Mouse (Mus musculus): ENCODE measurements around the gene Gm44502. TPM values are rescaled to one million over a fixed set of nuclear protein-coding genes. Genes with fewer than 3 reads are reported as not detected.
A peak's percentile ranks its signal among the peaks of the same experiment; 100 is the strongest.

The Gm44502 gene
- polyA plus RNA-seq, 1 experiment from 2014 or later: not detected

GRCm38 (mm10) chr15:89474596-89475292 is 45.2 kb upstream of the Gm44502 start:
- H3K36me3 ChIP-seq (replicated peaks; ENCODE audit: control insufficient read depth, insufficient read depth, low read depth, low read length): no peaks in the 10 kb centered on the region
- ATAC-seq (replicated peaks; ENCODE audit: insufficient number of reproducible peaks, low FRiP score, low TSS enrichment, low read depth) (no peak), DNase-seq (ENCODE audit: low spot score) (no peak)
- WGBS: 90% methylated on average over 19 of the region's 19 CpGs
- H3K27me3 ChIP-seq (ENCODE audit: control insufficient read depth, insufficient read depth, low read length): no peaks in the 10 kb centered on the region
- no peak overlapping the region for H3K27ac ChIP-seq (replicated peaks; ENCODE audit: low read depth, low read length)
- H3K9ac ChIP-seq (replicated peaks; ENCODE audit: low read length): no peak overlapping the region
- no peak overlapping the region for H3K4me3 ChIP-seq (ENCODE audit: low read depth, low read length)
- no peaks in the 10 kb centered on the region for H3K9me3 ChIP-seq (replicated peaks; ENCODE audit: control insufficient read depth, low read length)
- H3K4me2 ChIP-seq (ENCODE audit: low read depth, low read length): no peak overlapping the region
- H3K4me1 ChIP-seq (ENCODE audit: control insufficient read depth, insufficient read depth, low read length): no peaks in the 10 kb centered on the region

- Histone ChIP-seq H3K36me3 (replicated peaks; ENCODE audit: control insufficient read depth, insufficient read depth, low read depth, low read length) (no peaks in the 10 kb centered on the region), H3K4me3 (ENCODE audit: low read depth, low read length) (no peak overlapping the region), H3K4me1 (ENCODE audit: control insufficient read depth, insufficient read depth, low read length) (no peaks in the 10 kb centered on the region), H3K4me2 (ENCODE audit: low read depth, low read length) (no peak overlapping the region), H3K27me3 (ENCODE audit: control insufficient read depth, insufficient read depth, low read length) (no peaks in the 10 kb centered on the region), H3K9me3 (replicated peaks; ENCODE audit: control insufficient read depth, low read length) (no peaks in the 10 kb centered on the region), H3K9ac (replicated peaks; ENCODE audit: low read length) (no peak overlapping the region), H3K27ac (replicated peaks; ENCODE audit: low read depth, low read length) (no peak overlapping the region)
- ATAC-seq (replicated peaks; ENCODE audit: insufficient number of reproducible peaks, low FRiP score, low TSS enrichment, low read depth): no peak
- 92% methylated on average over 8 of the region's 8 CpGs for WGBS
- DNase-seq (ENCODE audit: low spot score): no peak
These were observed 44.4 kb upstream of the Gm44502 start for GRCm38 (mm10) chr15:89473921-89474320.

- H3K36me3 ChIP-seq (replicated peaks; ENCODE audit: control insufficient read depth, insufficient read depth, low read depth, low read length): no peaks in the 10 kb centered on the region
- WGBS: 81% methylated on average over 9 of the region's 9 CpGs
These were observed 43.9 kb upstream of the Gm44502 start for GRCm38 (mm10) chr15:89473370-89473769.

GRCm38 (mm10) chr15:89471476-89471875 is 42.0 kb upstream of the Gm44502 start:
- H3K4me3 ChIP-seq (ENCODE audit: low read depth, low read length): no peak overlapping the region
- no peak for DNase-seq (ENCODE audit: low spot score)
- no peak overlapping the region for H3K27ac ChIP-seq (replicated peaks; ENCODE audit: low read depth, low read length)
- no peaks in the 10 kb centered on the region for H3K9me3 ChIP-seq (replicated peaks; ENCODE audit: control insufficient read depth, low read length)
- H3K4me1 ChIP-seq (ENCODE audit: control insufficient read depth, insufficient read depth, low read length): no peaks in the 10 kb centered on the region
- H3K27me3 ChIP-seq (ENCODE audit: control insufficient read depth, insufficient read depth, low read length): no peaks in the 10 kb centered on the region
- H3K36me3 ChIP-seq (replicated peaks; ENCODE audit: control insufficient read depth, insufficient read depth, low read depth, low read length): no peaks in the 10 kb centered on the region
- WGBS: 93% methylated on average over 4 of the region's 4 CpGs
- H3K4me2 ChIP-seq (ENCODE audit: low read depth, low read length): no peak overlapping the region
- no peak for ATAC-seq (replicated peaks; ENCODE audit: insufficient number of reproducible peaks, low FRiP score, low TSS enrichment, low read depth)
- no peak overlapping the region for H3K9ac ChIP-seq (replicated peaks; ENCODE audit: low read length)

More at GRCm38 (mm10) chr15:89473370-89473769, 43.9 kb upstream of the Gm44502 start:
- Histone ChIP-seq H3K4me1 (ENCODE audit: control insufficient read depth, insufficient read depth, low read length) (no peaks in the 10 kb centered on the region), H3K4me2 (ENCODE audit: low read depth, low read length) (no peak overlapping the region), H3K27ac (replicated peaks; ENCODE audit: low read depth, low read length) (no peak overlapping the region), H3K9me3 (replicated peaks; ENCODE audit: control insufficient read depth, low read length) (no peaks in the 10 kb centered on the region), H3K9ac (replicated peaks; ENCODE audit: low read length) (no peak overlapping the region), H3K4me3 (ENCODE audit: low read depth, low read length) (no peak overlapping the region), H3K27me3 (ENCODE audit: control insufficient read depth, insufficient read depth, low read length) (no peaks in the 10 kb centered on the region)
- ATAC-seq (replicated peaks; ENCODE audit: insufficient number of reproducible peaks, low FRiP score, low TSS enrichment, low read depth) (no peak), DNase-seq (ENCODE audit: low spot score) (no peak)

GRCm38 (mm10) chr15:89468577-89468976 is 39.1 kb upstream of the Gm44502 start:
- Histone ChIP-seq H3K4me1 (ENCODE audit: control insufficient read depth, insufficient read depth, low read length) (no peaks in the 10 kb centered on the region), H3K9me3 (replicated peaks; ENCODE audit: control insufficient read depth, low read length) (no peaks in the 10 kb centered on the region), H3K4me3 (ENCODE audit: low read depth, low read length) (no peak overlapping the region), H3K9ac (replicated peaks; ENCODE audit: low read length) (no peak overlapping the region), H3K27me3 (ENCODE audit: control insufficient read depth, insufficient read depth, low read length) (no peaks in the 10 kb centered on the region), H3K27ac (replicated peaks; ENCODE audit: low read depth, low read length) (no peak overlapping the region), H3K36me3 (replicated peaks; ENCODE audit: control insufficient read depth, insufficient read depth, low read depth, low read length) (no peaks in the 10 kb centered on the region), H3K4me2 (ENCODE audit: low read depth, low read length) (no peak overlapping the region)
- DNase-seq (ENCODE audit: low spot score) (peak; percentile 68), ATAC-seq (replicated peaks; ENCODE audit: insufficient number of reproducible peaks, low FRiP score, low TSS enrichment, low read depth) (no peak)
- WGBS: 34% methylated on average over 2 of the region's 2 CpGs

- ATAC-seq (replicated peaks; ENCODE audit: insufficient number of reproducible peaks, low FRiP score, low TSS enrichment, low read depth) (peak; percentile 42; the same call in 1 of the 2 replicates), DNase-seq (ENCODE audit: low spot score) (peak; percentile 22)
- Histone ChIP-seq H3K9ac (replicated peaks; ENCODE audit: low read length) (no peak overlapping the region), H3K4me2 (ENCODE audit: low read depth, low read length) (no peak overlapping the region), H3K9me3 (replicated peaks; ENCODE audit: control insufficient read depth, low read length) (no peaks in the 10 kb centered on the region), H3K27me3 (ENCODE audit: control insufficient read depth, insufficient read depth, low read length) (no peaks in the 10 kb centered on the region), H3K36me3 (replicated peaks; ENCODE audit: control insufficient read depth, insufficient read depth, low read depth, low read length) (no peaks in the 10 kb centered on the region), H3K4me3 (ENCODE audit: low read depth, low read length) (no peak overlapping the region), H3K27ac (replicated peaks; ENCODE audit: low read depth, low read length) (no peak overlapping the region), H3K4me1 (ENCODE audit: control insufficient read depth, insufficient read depth, low read length) (no peaks in the 10 kb centered on the region)
- 18% methylated on average over 1 of the region's 1 CpGs for WGBS
These were observed 35.6 kb upstream of the Gm44502 start for GRCm38 (mm10) chr15:89465052-89465451.

- WGBS: 58% methylated on average over 5 of the region's 5 CpGs
- H3K4me1 ChIP-seq (ENCODE audit: control insufficient read depth, insufficient read depth, low read length): no peaks in the 10 kb centered on the region
- H3K9ac ChIP-seq (replicated peaks; ENCODE audit: low read length): no peak overlapping the region
- H3K9me3 ChIP-seq (replicated peaks; ENCODE audit: control insufficient read depth, low read length): no peaks in the 10 kb centered on the region
- H3K27ac ChIP-seq (replicated peaks; ENCODE audit: low read depth, low read length): no peak overlapping the region
- no peak overlapping the region for H3K4me2 ChIP-seq (ENCODE audit: low read depth, low read length)
- DNase-seq (ENCODE audit: low spot score): peak; percentile 24
- ATAC-seq (replicated peaks; ENCODE audit: insufficient number of reproducible peaks, low FRiP score, low TSS enrichment, low read depth): no peak
- no peak overlapping the region for H3K4me3 ChIP-seq (ENCODE audit: low read depth, low read length)
- no peaks in the 10 kb centered on the region for H3K36me3 ChIP-seq (replicated peaks; ENCODE audit: control insufficient read depth, insufficient read depth, low read depth, low read length)
- H3K27me3 ChIP-seq (ENCODE audit: control insufficient read depth, insufficient read depth, low read length): no peaks in the 10 kb centered on the region
These were observed 34.1 kb upstream of the Gm44502 start for GRCm38 (mm10) chr15:89463334-89464235.

GRCm38 (mm10) chr15:89462176-89462575 is 32.7 kb upstream of the Gm44502 start:
- Histone ChIP-seq H3K9ac (replicated peaks; ENCODE audit: low read length) (no peak overlapping the region), H3K27me3 (ENCODE audit: control insufficient read depth, insufficient read depth, low read length) (no peaks in the 10 kb centered on the region), H3K9me3 (replicated peaks; ENCODE audit: control insufficient read depth, low read length) (no peaks in the 10 kb centered on the region), H3K36me3 (replicated peaks; ENCODE audit: control insufficient read depth, insufficient read depth, low read depth, low read length) (no peaks in the 10 kb centered on the region), H3K4me3 (ENCODE audit: low read depth, low read length) (no peak overlapping the region), H3K4me1 (ENCODE audit: control insufficient read depth, insufficient read depth, low read length) (no peaks in the 10 kb centered on the region), H3K27ac (replicated peaks; ENCODE audit: low read depth, low read length) (no peak overlapping the region), H3K4me2 (ENCODE audit: low read depth, low read length) (no peak overlapping the region)
- no peak for DNase-seq (ENCODE audit: low spot score)
- no peak for ATAC-seq (replicated peaks; ENCODE audit: insufficient number of reproducible peaks, low FRiP score, low TSS enrichment, low read depth)
- 68% methylated on average over 7 of the region's 7 CpGs for WGBS

Data from embryonic facial prominence, embryonic 11.5 days (tissue).